Mouse (Mus musculus) limb, embryonic 14.5 days (tissue): ENCODE measurements around the gene Phex. TPM values are rescaled to one million over a fixed set of nuclear protein-coding genes. Genes with fewer than 3 reads are reported as not detected.

Experiments
- ATAC-seq: fragments of 200-750 bp; cut with Nextera tagmentation; 2 replicates; pipeline ENCODE4 v1.8.0; 2017; ENCODE audit warnings: low read depth, moderate number of reproducible peaks, moderate TSS enrichment; ENCODE audit not compliant: low FRiP score
- DNase-seq: peaks from one replicate; pipeline ENCODE4 v3.0.0-alpha.2; 2015; ENCODE audit warnings: low spot score
- H3K27ac ChIP-seq: fragments of 300-500 bp; sonication (generic); replicated peaks from 2 replicates; pipeline ENCODE4 v1.5.1; 2014; ENCODE audit warnings: low read depth, mild to moderate bottlenecking, low read length, moderate library complexity, mixed read lengths
- H3K27me3 ChIP-seq: fragments of 300-500 bp; sonication (generic); 2 replicates; pipeline ENCODE4 v1.6.1; 2014; ENCODE audit warnings: low read length, mixed read lengths; ENCODE audit not compliant: control insufficient read depth, insufficient read depth
- H3K36me3 ChIP-seq: fragments of 300-500 bp; sonication (generic); 2 replicates; pipeline ENCODE4 v1.6.1; 2014; ENCODE audit warnings: mild to moderate bottlenecking, low read length, moderate library complexity, mixed read lengths; ENCODE audit not compliant: control insufficient read depth, insufficient read depth
- H3K4me1 ChIP-seq: fragments of 300-500 bp; sonication (generic); 2 replicates; pipeline ENCODE4 v1.6.1; 2014; ENCODE audit warnings: antibody characterized with exemption, low read length, mixed read lengths; ENCODE audit not compliant: control insufficient read depth, insufficient read depth
- H3K4me2 ChIP-seq: fragments of 300-500 bp; sonication (generic); replicated peaks from 2 replicates; pipeline ENCODE4 v1.6.1; 2014; ENCODE audit warnings: low read depth, mild to moderate bottlenecking, low read length, moderate library complexity; ENCODE audit not compliant: severe bottlenecking
- H3K4me3 ChIP-seq: fragments of 300-500 bp; sonication (generic); replicated peaks from 2 replicates; pipeline ENCODE4 v1.5.1; 2014; ENCODE audit warnings: low read length
- H3K9ac ChIP-seq: fragments of 300-500 bp; sonication (generic); 2 replicates; pipeline ENCODE4 v1.6.1; 2014; ENCODE audit warnings: mild to moderate bottlenecking, low read depth, low read length, moderate library complexity; ENCODE audit not compliant: severe bottlenecking
- H3K9me3 ChIP-seq: fragments of 300-500 bp; sonication (generic); 2 replicates; pipeline ENCODE4 v1.6.1; 2016; ENCODE audit warnings: low read length; ENCODE audit not compliant: control insufficient read depth
- POLR2A ChIP-seq: fragments of 200-500 bp; IDR thresholded peaks from 2 replicates; pipeline ENCODE4 v1.8.0; 2012; ENCODE audit warnings: inconsistent platforms, mild to moderate bottlenecking, moderate library complexity, borderline replicate concordance; ENCODE audit not compliant: insufficient read depth, insufficient read length; ENCODE audit errors: extremely low read depth
- WGBS: fragments of 180-500 bp; shearing (Covaris S2); extraction: QIAGEN DNeasy Blood & Tissue Kit; methylation state at CpG from one replicate; pipeline ENCODE4 v1.1.7; 2014; 5-methylcytosine and 5-hydroxymethylcytosine counted together
- polyA plus RNA-seq, 2 experiments: library from polyadenylated mRNA; depleted of rRNA in 1 of 2; stranded (reverse) in 1 of 2; unstranded in 1 of 2; fragments of >200 nt; fragmentation: Nextera tagmentation in 1 of 2; extraction: Ambion mirVana in 1 of 2; gene quantifications; 2 replicates each; pipeline versions ENCODE4 v1.2.1 to v1.2.3; 2012 to 2014

The Phex gene
- polyA plus RNA-seq, 2 experiments, result 7.0 to 7.8 TPM

GRCm38 (mm10) chrX:157378822-157379221, 36.3 kb downstream of the Phex start:
- Histone ChIP-seq H3K9ac (no peak overlapping the region), H3K4me1 (no peaks in the 10 kb centered on the region), H3K27me3 (no peaks in the 10 kb centered on the region), H3K4me3 (no peak overlapping the region), H3K36me3 (no peaks in the 10 kb centered on the region), H3K27ac (no peak overlapping the region), H3K9me3 (no peaks in the 10 kb centered on the region), H3K4me2 (no peak overlapping the region)
- DNase-seq, result no peak
- WGBS, result 59% methylated on average over 10 of the region's 10 CpGs
- TF ChIP-seq POLR2A, result no peak
- ATAC-seq, result no peak

GRCm38 (mm10) chrX:157377456-157377855, 37.7 kb downstream of the Phex start:
- Histone ChIP-seq H3K27ac (no peak overlapping the region), H3K9me3 (no peaks in the 10 kb centered on the region), H3K9ac (no peak overlapping the region), H3K27me3 (no peaks in the 10 kb centered on the region), H3K4me2 (no peak overlapping the region), H3K4me3 (no peak overlapping the region), H3K4me1 (no peaks in the 10 kb centered on the region), H3K36me3 (no peaks in the 10 kb centered on the region)
- 49% methylated on average over 1 of the region's 1 CpGs for WGBS
- DNase-seq, result no peak
- TF ChIP-seq POLR2A, result no peak
- no peak for ATAC-seq

DNA sequence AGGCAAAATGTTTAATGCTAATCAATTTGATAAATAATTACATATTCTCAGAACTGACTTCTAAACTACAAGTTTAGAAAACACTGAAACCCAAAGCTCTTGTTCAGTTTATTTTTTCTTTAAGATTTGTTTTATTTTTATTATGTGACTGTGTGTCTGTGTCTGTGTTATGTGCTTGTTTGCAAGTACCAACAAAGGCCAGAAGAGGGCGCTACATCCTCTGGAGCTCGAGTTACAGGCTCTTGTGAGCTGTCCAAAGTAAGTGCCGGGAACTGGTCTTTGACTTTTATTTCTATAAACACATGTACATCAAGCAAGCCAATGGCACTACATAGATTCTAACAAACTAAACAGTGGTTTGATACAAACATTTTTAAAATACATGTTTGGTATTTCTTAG, 41.2 kb downstream of the Phex start:
- Histone ChIP-seq H3K27ac (no peak overlapping the region), H3K36me3 (no peaks in the 10 kb centered on the region), H3K4me3 (no peak overlapping the region), H3K27me3 (no peaks in the 10 kb centered on the region), H3K4me2 (no peak overlapping the region), H3K9ac (no peak overlapping the region), H3K9me3 (no peaks in the 10 kb centered on the region), H3K4me1 (no peaks in the 10 kb centered on the region)
- no peak for ATAC-seq
- WGBS, result 61% methylated on average over 3 of the region's 3 CpGs
- DNase-seq, result no peak
- no peak for TF ChIP-seq POLR2A

GRCm38 (mm10) chrX:157369166-157369565, 45.9 kb downstream of the Phex start:
- ATAC-seq (no peak), DNase-seq (peak; percentile 18)
- H3K27ac ChIP-seq, result no peak overlapping the region
- no peaks in the 10 kb centered on the region for H3K9me3 ChIP-seq
- H3K4me1 ChIP-seq, result no peaks in the 10 kb centered on the region
- no peak overlapping the region for H3K4me3 ChIP-seq
- TF ChIP-seq POLR2A, result no peak
- no peaks in the 10 kb centered on the region for H3K36me3 ChIP-seq
- H3K27me3 ChIP-seq, result no peaks in the 10 kb centered on the region
- H3K9ac ChIP-seq, result no peak overlapping the region
- no peak overlapping the region for H3K4me2 ChIP-seq

DNA sequence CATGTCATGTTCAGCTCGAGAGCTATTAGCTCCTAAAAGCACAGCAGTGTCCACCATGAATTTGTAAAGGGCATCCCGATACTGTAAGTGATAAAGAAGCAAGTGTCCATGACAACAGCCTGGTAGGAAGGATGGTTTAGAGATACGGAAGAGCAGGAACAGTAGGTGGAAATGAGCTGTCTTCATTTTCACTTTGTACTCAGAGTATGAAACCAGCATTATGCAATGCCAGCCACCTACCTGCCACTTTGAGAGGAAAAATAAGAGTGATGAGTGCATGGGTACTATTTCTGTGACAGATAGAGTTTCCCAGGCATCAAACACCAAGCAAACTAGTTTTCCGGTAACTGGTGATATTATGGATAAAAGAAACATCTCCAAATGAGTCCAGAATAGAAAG, 59.6 kb downstream of the Phex start:
- DNase-seq (no peak), ATAC-seq (no peak)
- WGBS, result 82% methylated on average over 4 of the region's 4 CpGs
- Histone ChIP-seq H3K36me3 (no peaks in the 10 kb centered on the region), H3K27ac (no peak overlapping the region), H3K4me2 (no peak overlapping the region), H3K4me3 (no peak overlapping the region), H3K27me3 (no peaks in the 10 kb centered on the region), H3K9ac (no peak overlapping the region), H3K4me1 (no peaks in the 10 kb centered on the region), H3K9me3 (no peaks in the 10 kb centered on the region)
- no peak for TF ChIP-seq POLR2A

GRCm38 (mm10) chrX:157346201-157346600, 68.9 kb downstream of the Phex start:
- H3K27ac ChIP-seq, result no peak overlapping the region
- H3K9ac ChIP-seq, result no peak overlapping the region
- H3K9me3 ChIP-seq, result no peaks in the 10 kb centered on the region
- WGBS, result 75% methylated on average over 6 of the region's 6 CpGs
- no peaks in the 10 kb centered on the region for H3K27me3 ChIP-seq
- H3K36me3 ChIP-seq, result no peaks in the 10 kb centered on the region
- no peak overlapping the region for H3K4me3 ChIP-seq
- no peak overlapping the region for H3K4me2 ChIP-seq
- H3K4me1 ChIP-seq, result no peaks in the 10 kb centered on the region
- ATAC-seq (no peak), DNase-seq (no peak)
- TF ChIP-seq POLR2A, result no peak
